Mouse (Mus musculus) left cerebral cortex, adult 9 months (tissue): ENCODE data around the gene Foxo6.

Experiments
- DNase-seq, 2 experiments: peaks; one replicate each; pipeline ENCODE4 v3.0.0; 2022; ENCODE audit warnings: low spot score in 2 of 2

The Foxo6 gene

DNA sequence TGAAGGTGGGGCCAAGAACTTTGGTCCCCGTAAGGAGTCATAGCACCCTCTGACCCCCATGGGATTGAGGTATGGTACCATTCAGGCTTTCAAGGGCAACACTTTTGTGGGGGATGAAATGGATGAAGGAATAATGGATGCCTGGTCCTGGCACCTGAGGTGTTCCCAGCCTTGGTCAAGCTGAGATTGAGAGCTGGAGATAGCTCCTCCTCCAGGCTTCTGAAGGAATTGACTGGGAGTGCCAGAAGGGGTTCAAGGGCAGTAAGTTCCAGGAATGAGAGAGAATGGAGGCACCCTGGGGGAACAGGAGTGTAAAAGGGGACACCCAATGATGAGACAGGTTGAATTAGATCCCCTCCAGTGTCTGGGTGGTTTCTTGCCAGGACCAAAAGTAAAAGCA lies 3.0 kb downstream of the Foxo6 start:
- no peak for DNase-seq

DNA sequence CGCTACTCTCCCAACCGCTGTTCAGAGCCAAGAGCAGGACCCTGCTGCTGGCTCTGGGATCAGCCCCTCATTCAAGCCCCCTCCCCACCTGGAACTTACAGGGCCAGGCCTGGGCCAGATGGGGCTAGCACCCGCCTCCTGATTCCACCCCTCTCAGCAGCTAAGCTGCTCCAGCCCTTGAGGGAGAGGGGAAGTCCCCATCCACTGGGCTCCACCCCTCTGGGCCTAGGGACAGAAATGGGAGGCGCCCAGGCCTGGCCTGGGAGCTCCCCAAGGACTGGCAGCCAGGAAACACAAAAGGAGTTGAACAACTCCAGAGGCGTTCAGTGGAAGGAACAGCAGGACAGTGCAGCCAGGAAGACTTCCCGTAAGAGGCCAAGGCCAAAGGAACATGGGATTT lies 4.0 kb downstream of the Foxo6 start:
- peak in 1 of 2 experiments; percentile 71 for DNase-seq

DNA sequence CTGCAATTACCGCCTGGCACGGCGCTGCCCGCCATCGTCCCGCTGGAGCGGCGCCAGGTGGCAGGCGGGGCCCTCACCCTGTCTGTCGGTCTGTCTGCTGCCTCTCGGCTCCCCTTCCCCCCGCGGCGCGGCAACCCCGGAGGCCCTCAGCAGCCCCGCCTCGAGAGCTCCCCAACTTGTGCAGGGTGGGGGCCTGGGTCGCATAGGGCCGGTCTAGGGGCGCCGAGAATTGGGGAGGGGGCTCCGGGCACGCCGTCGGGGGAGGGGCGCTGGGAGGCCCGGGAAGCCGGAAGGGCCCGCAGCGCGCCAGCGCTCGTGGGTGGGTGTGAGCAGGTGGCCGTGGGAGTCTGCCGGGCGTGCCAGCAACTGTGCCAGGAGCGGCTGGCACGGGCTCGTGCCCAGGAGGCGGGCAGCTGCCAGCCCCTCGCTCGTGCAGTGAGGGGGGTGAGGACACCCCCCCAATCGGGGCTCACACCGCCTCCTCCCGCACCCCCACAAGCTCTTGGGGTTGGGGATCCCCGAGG lies 4.5 kb downstream of the Foxo6 start:
- DNase-seq, result peak; percentile 52 to 77

DNA sequence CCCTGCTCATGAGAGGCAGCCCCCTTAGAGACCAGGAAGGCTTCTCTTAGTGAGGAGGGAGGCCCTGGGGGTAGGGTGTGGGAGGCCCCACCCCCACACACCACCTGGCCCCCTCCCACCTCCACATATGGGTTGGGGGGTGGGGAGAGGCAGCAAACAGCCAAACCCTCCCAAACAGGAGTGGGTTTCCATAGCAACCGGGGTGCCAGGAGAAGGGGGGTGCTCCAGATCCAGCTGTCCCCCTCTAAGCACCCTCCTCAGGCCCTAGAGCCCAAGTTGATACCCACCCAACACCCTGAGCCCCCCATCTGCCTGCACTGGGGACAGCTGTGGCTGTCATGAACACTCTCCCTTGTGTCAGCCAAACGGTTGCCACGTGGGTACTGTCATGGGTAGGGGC lies 6.1 kb downstream of the Foxo6 start:
- DNase-seq, result no peak

DNA sequence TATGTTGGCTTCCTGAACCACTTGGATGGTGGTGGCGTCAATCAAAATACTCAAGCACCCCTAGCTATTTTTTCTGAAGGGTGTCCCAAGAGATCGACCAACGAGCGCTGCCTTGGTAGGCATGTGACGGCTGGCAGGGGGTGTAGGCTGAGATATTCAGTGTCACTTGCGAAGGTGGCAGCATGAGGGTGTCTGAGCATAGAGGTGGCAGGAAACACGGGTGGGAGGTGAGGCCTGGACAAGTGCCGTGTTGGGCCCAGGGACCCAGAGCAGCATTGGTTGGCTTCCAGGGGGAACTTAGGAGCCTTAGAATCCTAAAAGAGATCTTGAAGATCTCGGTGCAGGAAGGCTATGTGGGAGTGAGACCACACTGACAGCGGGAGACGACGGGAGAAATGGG lies 6.7 kb downstream of the Foxo6 start:
- peak in 1 of 2 experiments; percentile 63 for DNase-seq

DNA sequence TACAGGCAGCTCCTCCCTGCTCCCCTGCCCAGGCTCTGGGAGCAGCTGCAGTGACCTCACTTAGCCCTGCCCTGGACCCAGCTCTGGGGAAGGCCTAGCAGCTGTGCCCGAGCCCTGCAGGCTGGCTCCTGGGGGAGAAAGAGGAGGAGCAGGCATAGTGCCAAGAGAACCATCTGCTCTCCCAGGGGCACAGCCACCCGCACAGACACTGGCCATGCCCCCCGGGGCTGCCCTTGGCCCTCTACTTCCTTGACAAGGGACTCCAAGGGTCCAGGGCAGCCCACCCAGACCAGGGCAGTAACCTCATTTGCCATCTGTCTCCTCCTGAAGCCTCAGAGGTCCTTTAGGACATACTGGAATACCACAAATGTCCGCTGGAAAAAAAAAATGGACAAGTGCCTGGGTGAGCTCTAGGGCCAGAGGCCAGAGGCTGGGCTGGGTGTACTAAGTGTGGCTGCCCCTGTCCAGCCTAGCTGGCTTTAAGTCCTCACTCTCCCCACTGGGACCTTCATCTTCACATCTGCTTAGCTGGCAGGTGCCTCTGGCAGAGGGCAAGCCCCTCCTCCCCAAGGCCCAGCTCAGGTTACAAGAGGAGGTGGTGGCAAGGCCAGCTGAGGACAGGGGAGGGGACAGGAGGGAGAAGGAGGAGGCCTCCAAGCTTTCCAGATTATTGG lies 9.8 kb downstream of the Foxo6 start:
- no peak for DNase-seq

DNA sequence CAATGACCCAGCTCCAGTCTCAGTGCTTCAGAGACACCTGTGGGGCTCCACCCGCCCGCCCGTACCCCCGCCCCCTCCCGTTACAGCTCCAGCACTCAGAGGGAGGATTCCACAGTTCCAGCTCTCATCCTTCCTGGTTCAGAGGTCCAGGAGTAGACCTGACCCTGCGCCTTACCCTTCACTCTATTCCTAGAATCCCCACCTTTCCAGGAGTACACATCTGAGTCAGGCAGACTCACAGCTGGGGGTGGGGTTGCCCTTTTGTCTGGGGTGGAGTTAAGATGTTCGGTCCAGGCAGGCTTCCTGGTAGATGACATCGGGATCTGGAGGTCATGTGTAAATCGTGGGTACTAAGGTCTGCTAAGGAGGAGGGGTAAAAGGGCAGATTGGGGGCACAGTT lies 11.7 kb downstream of the Foxo6 start:
- DNase-seq, result no peak

DNA sequence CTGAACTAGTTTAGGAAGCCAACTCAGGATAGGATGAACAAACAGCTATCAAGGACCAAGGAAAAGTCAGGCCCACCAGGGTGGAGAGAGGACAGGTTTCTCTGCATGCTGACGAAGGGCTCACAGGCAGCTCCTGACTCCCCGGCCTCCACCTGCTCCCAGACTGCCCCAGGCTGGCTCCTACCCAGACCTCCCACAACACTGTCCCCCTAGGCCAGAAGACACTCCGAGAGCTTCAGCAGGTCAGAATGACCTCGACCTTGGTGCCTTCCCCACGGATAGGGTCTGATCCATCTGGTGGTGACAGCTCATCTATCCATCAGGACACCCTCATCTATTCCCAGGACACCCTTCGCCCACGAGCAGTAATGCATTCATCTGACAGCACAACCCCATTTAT lies 13.6 kb downstream of the Foxo6 start:
- no peak for DNase-seq

DNA sequence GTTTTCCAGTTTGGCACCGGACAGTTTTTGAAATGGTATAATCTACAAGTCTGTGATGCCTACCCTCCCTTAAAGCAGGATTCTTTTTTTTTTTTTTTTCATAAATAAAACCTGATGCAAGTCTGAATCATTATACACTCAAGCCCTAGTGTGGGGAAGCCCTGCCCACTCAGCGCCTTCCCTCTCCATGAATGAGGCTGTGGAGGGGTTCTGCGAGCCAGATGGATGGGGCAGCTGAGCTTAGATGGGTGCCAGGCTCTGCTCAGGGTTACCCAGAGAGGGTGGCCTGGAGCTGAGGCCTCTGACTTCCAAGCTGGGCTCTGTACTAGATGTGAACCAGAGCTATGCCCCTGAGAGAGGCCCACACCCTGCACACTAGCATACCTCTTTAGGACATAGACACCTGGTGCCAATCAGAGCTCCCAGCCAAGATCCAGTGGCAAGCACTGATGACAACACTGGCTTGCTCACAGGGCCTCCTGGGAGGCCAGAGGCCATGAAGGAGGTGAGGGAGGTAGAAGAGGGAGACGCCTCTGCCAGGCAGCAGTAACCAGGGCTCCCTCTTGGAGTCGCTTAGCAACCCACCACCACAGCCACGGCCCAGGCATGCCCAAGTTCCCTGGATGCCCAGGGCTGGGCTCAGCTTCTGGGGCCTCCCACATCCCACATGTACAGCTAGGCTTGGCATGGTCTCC lies 15.1 kb downstream of the Foxo6 start:
- no peak for DNase-seq

DNA sequence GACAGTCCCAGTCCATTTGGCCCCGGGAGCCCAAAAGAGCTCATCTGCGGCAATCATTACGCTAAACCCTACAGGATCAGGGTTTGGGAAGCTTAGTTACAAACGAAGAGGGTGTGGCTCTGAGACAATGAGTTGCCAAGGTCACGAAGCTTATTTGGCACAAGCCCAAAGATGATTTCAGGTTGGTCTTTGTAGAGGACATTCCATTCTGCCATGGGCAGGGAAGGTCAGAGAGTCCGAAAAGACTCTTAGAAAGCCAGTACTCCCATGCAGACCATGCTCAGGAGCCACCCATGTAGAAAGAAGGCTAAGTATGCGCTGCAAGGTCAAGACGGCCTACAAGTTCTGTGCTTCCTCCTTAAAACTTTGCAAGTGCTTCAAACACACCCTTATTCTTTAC lies 15.9 kb downstream of the Foxo6 start:
- no peak for DNase-seq

DNA sequence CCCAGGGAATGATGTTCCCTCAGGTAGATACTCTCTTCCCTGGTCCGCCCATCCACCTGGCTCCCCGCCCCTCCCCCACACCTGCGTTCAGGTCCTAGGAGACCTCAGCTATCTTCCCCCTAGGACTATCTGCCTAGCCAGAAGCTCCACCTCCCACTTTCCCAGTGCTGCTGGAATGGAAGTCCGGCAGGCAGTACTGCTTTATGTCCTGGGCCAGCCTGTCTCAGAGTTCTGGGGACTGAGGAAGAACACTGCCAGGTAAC lies 16.3 kb downstream of the Foxo6 start:
- DNase-seq, result no peak

DNA sequence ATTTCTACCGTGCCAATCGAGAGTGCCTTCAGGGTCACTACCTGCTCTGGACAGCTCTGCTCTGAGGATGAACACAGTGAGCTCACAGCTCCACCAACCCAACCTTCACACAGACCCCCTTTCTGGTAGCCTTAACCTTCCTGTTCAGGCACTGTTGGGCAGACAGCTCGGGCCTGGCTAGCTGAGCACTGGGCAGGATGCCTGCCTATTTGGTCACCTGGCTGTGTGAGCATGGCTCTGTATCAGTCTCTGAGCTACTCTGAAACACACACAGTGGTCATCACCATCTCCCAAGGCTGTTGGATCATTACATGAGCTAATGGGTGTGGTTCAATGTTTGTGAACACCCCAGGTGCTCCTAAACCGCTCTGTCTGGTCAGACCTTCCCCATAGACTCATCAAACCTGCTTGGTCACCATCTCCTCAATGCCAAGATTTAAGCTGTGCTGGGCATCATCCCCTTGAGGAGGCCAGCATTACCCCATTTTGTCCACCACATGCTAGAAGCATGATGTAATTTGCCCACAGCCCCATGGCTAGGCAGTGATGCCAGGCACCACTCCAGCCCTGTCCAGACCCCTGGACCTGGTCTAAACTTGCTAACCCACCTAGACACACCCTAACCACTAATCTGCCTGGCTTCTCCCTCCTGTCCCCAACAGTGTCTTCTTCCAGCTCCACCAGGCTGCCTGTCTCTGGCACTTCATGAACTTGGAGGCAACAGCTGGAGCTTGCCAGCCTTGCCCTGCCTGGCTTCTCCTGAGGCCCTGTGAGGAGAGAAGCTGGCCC lies 16.8 kb downstream of the Foxo6 start:
- no peak for DNase-seq

DNA sequence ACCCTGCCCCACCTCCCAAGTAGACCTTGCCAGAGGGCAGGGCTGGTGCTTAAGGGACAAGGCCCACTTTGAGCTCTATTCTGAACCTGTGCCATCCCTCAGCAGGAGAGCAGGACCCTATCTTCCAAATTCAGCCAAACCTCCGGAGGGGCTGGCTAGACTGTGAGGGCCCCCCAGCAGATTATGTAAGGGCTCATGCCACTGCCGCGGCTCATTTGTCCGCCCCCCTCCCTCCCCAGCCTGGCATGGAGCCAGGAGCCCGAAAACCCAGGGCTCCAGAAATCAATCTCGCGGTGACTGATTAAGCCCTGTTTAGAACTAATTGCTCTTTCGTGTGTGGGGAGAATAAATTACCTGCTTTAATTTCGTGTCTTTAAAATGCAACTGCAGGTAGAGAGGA lies 17.7 kb downstream of the Foxo6 start:
- no peak for DNase-seq

DNA sequence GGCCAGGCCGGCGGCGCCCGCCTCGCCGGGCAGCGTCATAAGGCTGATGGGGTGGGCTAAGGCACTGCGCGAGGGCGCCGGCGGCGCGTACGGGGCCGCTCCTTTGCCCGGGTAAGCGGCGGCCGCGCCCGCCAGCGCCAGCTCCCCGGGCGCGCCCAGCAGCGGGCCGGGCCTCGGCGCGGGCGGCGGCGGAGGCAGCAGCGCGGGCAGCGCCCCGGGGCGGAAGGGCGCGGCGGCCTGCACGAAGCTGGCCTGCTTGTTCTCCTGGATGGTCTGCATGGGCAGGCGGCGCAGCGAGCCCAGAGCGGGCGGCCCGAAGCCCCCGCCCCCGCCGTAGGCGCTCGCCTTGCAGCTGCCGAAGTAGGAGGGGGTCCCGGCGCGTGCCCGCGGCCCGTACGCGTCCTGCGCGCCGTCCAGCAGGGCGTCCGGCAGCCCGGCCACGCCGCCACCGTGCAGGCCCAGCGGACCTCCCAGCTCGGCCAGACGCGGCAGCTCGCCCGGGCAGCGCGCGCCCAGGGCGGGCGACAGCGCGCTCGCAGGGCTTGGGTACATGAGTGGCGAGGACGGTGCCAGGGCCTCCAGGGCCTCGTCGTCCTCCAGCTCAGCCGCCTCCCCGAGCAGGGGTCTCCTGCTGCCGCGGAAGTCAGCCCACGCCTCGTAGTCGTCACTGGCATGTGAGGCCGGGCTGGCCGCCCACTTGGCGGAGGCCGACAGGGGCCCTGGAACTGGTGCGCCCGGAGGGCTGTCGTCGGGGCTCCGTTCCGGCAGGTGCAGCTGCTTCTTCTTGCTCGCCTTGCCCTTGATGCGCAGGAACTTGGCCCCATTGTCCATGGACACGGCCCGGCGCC lies 18.7 kb downstream of the Foxo6 start:
- no peak for DNase-seq

DNA sequence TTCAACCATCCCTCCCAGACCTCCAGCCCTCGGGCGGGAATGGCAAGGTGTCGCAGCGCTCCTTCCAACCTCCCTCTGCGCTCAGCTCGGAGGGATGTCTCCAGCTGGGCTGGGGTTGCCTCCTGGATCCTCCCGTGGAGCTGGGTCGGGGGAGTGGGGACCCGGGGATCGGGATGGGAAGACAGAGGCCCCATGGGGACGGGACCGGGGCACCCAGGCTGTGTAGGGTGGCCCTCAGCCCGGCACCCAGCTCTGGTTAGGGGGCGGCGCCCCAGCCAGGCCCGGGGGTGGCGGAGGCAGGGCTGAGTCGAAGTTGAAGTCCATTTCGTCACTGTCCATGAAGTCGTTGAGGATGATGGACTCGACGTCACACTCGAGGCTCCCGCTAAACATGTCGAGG lies 19.5 kb downstream of the Foxo6 start:
- DNase-seq, result no peak

DNA sequence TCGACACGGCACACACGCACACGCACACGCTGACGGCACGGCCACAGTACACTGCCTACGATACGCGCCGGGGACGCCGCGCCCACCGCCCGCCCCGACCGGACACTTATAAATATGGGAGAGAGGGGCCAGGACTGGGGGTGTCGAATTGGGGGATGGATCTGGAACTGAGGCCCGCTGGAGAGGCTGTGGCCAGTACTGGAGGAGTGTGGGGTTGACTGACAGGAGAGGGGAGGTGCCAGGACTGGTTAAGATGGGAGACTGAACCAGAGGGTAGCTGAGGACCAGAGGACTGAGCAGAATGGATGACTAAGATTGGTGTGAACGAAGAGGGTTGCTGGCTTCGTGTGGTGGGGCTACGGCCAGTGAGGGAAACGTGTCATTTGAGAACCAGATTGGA lies 20.0 kb downstream of the Foxo6 start:
- DNase-seq, result no peak

DNA sequence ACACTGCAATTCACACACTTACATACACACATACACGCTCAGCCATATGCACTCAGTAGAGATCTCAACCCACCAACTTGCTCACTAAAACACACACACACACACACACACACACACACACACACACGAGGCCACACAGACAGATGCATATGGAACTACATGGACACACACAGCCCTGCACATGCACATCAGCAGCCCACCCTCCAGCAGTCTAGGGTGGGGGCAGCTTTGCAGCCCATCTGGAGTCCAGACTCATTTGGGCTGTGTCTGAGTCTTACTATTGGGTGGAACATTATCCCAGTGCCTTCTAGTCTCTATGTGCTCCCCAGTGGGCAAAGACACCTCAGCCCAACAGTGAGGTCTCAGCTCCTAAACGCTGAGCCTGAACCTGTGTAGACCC lies 23.0 kb downstream of the Foxo6 start:
- DNase-seq, result no peak

DNA sequence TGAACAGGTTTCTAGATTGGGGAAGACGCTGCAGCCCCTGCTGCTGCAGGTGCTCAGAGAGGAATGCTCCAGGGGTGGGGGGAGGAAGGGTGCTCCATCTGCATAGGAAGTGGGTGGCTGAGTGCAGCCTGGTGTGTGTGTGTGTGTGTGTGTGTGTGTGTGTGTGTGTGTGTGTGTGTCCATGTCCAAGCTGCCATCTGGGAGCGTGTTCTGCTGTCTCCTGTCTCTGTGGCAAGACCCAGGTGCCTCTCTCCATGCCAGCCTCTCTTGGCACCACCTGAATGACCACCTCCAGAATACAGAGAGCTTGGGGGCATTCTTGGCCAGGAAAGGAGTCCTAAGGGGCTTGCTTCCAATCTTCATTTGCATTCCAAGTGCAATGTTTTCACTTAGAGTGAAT lies 24.4 kb downstream of the Foxo6 start:
- DNase-seq, result no peak

DNA sequence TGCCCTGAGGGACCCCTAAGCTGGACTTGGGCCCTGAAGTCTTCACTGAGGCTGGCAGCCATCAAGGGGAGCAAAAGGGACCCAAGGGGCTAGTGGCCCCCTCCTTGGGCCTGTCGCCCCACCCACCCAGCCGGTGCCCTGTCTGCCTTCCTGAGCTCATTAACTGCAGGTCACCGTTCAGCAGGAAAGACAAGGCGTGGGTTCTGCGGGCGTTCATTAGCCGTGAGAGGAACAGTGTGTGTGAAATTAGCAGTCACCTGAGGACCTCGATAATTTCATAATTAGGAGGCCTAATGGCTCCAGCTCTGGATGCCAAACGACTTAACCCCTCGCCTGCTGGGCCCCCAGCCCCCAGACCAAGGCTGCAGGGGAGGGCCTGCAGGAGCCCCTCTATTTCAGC lies 24.9 kb downstream of the Foxo6 start:
- DNase-seq, result no peak

DNA sequence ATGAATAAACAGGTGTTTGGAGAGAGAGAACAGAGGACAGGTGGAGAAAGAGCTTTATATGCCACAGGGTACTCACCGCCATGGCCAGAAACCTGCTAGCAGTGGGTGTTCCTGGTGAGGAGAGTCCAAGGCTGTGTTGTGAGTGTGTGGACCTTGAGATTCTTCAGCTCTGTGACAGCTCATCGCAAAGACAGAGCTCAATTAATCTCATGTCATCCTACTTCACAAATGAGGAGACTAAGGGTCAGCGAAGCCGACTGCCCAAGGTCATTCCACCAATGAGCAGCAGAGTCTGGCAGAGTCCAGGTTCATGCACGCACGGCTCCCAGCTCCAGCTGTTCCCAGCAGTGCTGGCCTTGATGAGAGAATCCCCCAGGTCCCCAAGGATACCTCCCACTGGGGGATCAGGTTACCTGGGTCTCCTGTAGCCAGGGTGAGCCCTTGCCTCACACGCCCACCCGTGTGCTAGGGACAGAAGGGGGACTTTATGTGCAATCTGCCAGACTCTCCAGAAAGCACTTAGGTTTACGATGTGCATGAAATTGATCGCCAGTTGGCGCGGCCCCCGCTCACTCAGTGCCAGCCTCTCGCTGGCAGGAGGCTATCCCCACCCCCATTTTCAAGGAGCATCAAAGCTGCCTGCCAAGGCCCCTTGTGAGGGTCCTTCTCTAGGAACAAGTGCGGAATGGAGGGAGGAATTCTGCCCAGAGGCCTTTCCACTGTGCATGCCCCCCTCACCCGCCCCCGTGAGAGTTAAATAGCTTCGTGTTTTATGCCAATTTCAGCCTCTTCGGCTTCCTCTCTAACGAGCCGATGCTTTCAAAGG lies 27.6 kb downstream of the Foxo6 start:
- no peak for DNase-seq

DNA sequence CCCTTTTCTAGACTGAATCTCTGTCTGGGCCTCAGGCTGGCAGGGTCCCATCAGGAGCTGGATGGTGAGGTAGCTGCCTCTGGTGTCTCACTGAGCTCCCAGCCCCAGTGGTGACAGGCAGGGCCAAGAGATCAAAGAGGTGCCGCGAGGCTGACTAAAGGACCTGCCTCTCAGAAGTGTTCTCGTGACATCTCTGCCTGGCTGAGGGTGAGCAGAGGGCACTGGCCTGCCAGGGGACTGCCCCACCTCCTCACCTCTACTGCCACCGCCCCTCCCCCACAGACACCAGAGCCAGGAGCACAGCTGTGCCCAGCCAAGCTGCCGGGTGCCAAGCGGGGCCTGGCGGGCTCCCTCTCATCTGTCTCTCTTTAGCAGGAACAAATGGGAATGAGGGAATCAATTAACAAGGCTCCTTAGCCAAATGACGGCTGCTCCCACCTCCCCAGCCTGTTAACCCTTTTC lies 38.3 kb downstream of the Foxo6 start:
- peak in 1 of 2 experiments; percentile 71 for DNase-seq
